Mouse (Mus musculus): ENCODE measurements around the gene Noxa1.

DNA sequence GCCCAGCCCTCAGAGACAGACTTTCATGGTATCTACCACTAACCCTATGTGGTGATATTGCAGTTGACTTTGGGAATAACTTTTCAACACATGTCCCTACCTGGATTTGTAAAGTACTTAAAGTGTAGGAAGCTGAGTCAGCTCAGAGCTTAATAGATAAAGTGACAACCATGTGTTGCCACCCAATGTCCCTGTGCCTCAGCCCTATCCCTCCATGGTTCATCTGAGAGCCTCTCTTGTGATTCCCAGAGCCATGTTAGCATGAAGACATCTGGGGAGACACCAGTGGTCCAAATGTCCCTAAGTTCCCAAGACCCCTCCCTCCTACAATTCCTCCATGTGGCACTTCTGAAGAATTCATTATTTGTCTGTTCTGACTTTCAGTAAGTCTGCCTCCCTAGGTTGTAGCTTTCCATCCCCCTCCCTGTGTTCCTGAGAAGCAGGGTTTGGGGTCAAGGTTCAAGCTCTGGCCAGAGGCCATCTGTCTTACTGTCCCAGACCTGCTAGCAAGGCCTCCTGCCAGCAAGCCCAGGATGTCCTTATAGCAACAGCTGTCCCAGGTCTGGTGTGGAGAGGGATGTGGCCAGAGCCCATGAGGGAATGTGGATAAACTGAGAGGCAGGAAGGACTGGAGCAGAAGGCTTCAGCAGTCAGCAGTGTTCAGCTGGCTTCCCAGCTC, 15.7 kb upstream of the Noxa1 start:
- TF ChIP-seq CTCF (IDR thresholded peaks at IDR 0.05; ENCODE audit: insufficient read depth, low read length) (no peak), POLR2A (IDR thresholded peaks at IDR 0.05; ENCODE audit: borderline replicate concordance, extremely low read depth, low read depth, low read length) (no peak)

All from lung, adult 2 months (tissue).